10 mouse cellular contexts compared by ENCODE assay signal in the genomic region with DNA sequence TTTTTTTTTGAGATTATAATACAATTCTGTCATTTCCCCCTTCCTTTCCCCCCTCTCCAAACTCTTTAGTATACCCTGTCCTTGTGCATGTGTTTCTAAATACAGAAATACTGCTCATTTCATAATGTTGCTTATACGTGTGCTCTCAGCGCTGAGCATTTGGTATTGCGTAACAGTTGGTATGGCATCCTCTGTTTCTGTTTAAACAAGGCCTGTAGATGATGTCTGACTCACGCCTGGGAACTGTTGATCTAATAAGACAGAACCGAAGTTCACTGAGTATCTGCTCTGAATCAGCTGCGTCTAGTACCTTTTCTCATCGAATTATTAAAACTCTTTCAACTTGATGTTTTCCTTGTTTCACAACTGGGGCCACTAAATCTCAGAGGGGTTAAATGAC. TPM values are rescaled to one million over a fixed set of nuclear protein-coding genes. Genes with fewer than 3 reads are reported as not detected.
DNase-seq lines count a peak whose midpoint lies in the region; ATAC-seq and TF ChIP-seq lines count a peak whose summit lies in the region.
"Had no signal": no experiment of that assay in that cellular context is flagged by ENCODE, and none has a peak within 500 bp of the region (broad histone marks: within the 10 kb centered on the region; RNA-seq: fewer than 3 reads in every experiment).

No protein-coding gene starts in this region.

- H3K4me1 ChIP-seq in liver, embryonic 12.5 days: no peaks in the 10 kb centered on the region
- H3K4me1 ChIP-seq in liver, embryonic 11.5 days (replicated peaks; ENCODE audit: control insufficient read depth, insufficient read depth, low read length): no peaks in the 10 kb centered on the region
- H3K4me1 ChIP-seq in stomach, embryonic 16.5 days (ENCODE audit: control insufficient read depth, insufficient read depth, low read length): no peaks in the 10 kb centered on the region
- H3K4me1 ChIP-seq: heart, embryonic 12.5 days had no signal

- H3K4me2 ChIP-seq in liver, embryonic 12.5 days: no peak overlapping the region
- H3K4me2 ChIP-seq in liver, embryonic 11.5 days: no peak overlapping the region
- no peak overlapping the region for H3K4me2 ChIP-seq in stomach, embryonic 16.5 days (ENCODE audit: low read depth, low read length)
- H3K4me2 ChIP-seq: heart, embryonic 12.5 days had no signal

- no peak overlapping the region for H3K4me3 ChIP-seq in liver, embryonic 12.5 days
- no peak overlapping the region for H3K4me3 ChIP-seq in liver, embryonic 11.5 days (ENCODE audit: low read depth, low read length)
- H3K4me3 ChIP-seq in stomach, embryonic 16.5 days (replicated peaks; ENCODE audit: low read length): no peak overlapping the region
- H3K4me3 ChIP-seq in gastrocnemius, adult 2 months: no peak overlapping the region
- H3K4me3 ChIP-seq: heart, embryonic 12.5 days had no signal

- peak; percentile 37; the same call in 1 of the 2 replicates for ATAC-seq in liver, embryonic 12.5 days
- ATAC-seq in liver, embryonic 11.5 days (replicated peaks; ENCODE audit: low FRiP score): no peak
- ATAC-seq in granulocyte monocyte progenitor cell, adult 5-6 weeks (replicated peaks; ENCODE audit: poor library complexity, severe bottlenecking): peak; percentile 30; the same call in 1 of the 2 replicates
- 0 out of 2 replicates have a peak, but pooled peaks have one; percentile 44 for ATAC-seq in stomach, embryonic 16.5 days (ENCODE audit: insufficient read depth, low FRiP score)

- H3K27me3 ChIP-seq in liver, embryonic 12.5 days (replicated peaks): no peaks in the 10 kb centered on the region
- H3K27me3 ChIP-seq in liver, embryonic 11.5 days (replicated peaks; ENCODE audit: control insufficient read depth, insufficient read depth, low read length): no peaks in the 10 kb centered on the region
- no peaks in the 10 kb centered on the region for H3K27me3 ChIP-seq in stomach, embryonic 16.5 days (ENCODE audit: control insufficient read depth, insufficient read depth, low read length)
- H3K27me3 ChIP-seq: heart, embryonic 12.5 days had no signal

- no peak for DNase-seq in liver, embryonic 11.5 days (ENCODE audit: low spot score)
- peak; percentile 92 for DNase-seq in NIH3T3 (ENCODE audit: low read depth)
- no peak for DNase-seq in gastrocnemius, adult 2 months
- DNase-seq in cerebellum, postnatal 10 days: no peak
- DNase-seq: kidney, postnatal 10 days; thymus, postnatal 25 days had no signal

- intact Hi-C loops in gastrocnemius, adult 2 months (cut with DNase I): no loop called here

- WGBS in liver, embryonic 12.5 days (ENCODE audit: insufficient replicate concordance): 67% methylated on average over 7 of the region's 7 CpGs
- 74% methylated on average over 7 of the region's 7 CpGs for WGBS in liver, embryonic 11.5 days
- 35% methylated on average over 7 of the region's 7 CpGs for WGBS in stomach, embryonic 16.5 days

- no peaks in the 10 kb centered on the region for H3K9me3 ChIP-seq in liver, embryonic 12.5 days (replicated peaks)
- H3K9me3 ChIP-seq in liver, embryonic 11.5 days (ENCODE audit: control insufficient read depth, low read length): no peaks in the 10 kb centered on the region
- H3K9me3 ChIP-seq in stomach, embryonic 16.5 days (replicated peaks; ENCODE audit: control insufficient read depth, low read length): no peaks in the 10 kb centered on the region
- H3K9me3 ChIP-seq: heart, embryonic 12.5 days had no signal

- TF ChIP-seq CTCF in gastrocnemius, adult 2 months (IDR thresholded peaks at IDR 0.05): no peak

- H3K9ac ChIP-seq in liver, embryonic 12.5 days: no peak overlapping the region
- no peak overlapping the region for H3K9ac ChIP-seq in liver, embryonic 11.5 days (ENCODE audit: low read depth, low read length)
- H3K9ac ChIP-seq in stomach, embryonic 16.5 days (ENCODE audit: low read length): no peak overlapping the region
- H3K9ac ChIP-seq: heart, embryonic 12.5 days had no signal

- no peaks in the 10 kb centered on the region for H3K36me3 ChIP-seq in liver, embryonic 12.5 days
- no peaks in the 10 kb centered on the region for H3K36me3 ChIP-seq in liver, embryonic 11.5 days (ENCODE audit: control insufficient read depth, insufficient read depth, low read length)
- H3K36me3 ChIP-seq in stomach, embryonic 16.5 days (ENCODE audit: control insufficient read depth, insufficient read depth, low read length): no peaks in the 10 kb centered on the region
- H3K36me3 ChIP-seq: heart, embryonic 12.5 days had no signal

- H3K27ac ChIP-seq in liver, embryonic 12.5 days: no peak overlapping the region
- H3K27ac ChIP-seq in liver, embryonic 11.5 days (ENCODE audit: low read depth, low read length): no peak overlapping the region
- H3K27ac ChIP-seq in stomach, embryonic 16.5 days (ENCODE audit: low read length): 0 out of 2 replicates have a peak overlapping the region, but pooled peaks have one; percentile 6
- H3K27ac ChIP-seq in gastrocnemius, adult 2 months: no peak overlapping the region

RNA-seq across cellular contexts. Expression of gene Col24a1, which starts 24.2 kb away (rescaled TPM):
- 0.33 and 0.44 TPM in 2 replicates for polyA plus RNA-seq in liver, embryonic 12.5 days (2016; fragmentation: Nextera tagmentation; extraction: Ambion mirVana)
- polyA plus RNA-seq in liver, embryonic 11.5 days (2014; fragmentation: Nextera tagmentation; extraction: Ambion mirVana): 0.44 and 0.64 TPM in 2 replicates
- not detected in 2 replicates for total RNA-seq in granulocyte monocyte progenitor cell, adult 5-6 weeks (2014; fragmentation: Nextera tagmentation)
- not detected in 2 replicates for total RNA-seq in granulocyte monocyte progenitor cell, adult 5-6 weeks (2017)
- polyA plus RNA-seq in stomach, embryonic 16.5 days (2015; fragmentation: Nextera tagmentation; extraction: Ambion mirVana): 2.6 and 4.3 TPM in 2 replicates
- total RNA-seq in gastrocnemius, adult 2 months (2021): 1 to 10 TPM; 1.8 to 2.4 TPM
